Mouse (Mus musculus) CH12.LX (cell line): ENCODE measurements around the gene Sele. TPM values are rescaled to one million over a fixed set of nuclear protein-coding genes. Genes with fewer than 3 reads are reported as not detected.

Experiments
- DNase-seq: peaks from one replicate; pipeline ENCODE4 v3.0.0-alpha.2; 2013; ENCODE audit errors: extremely low read depth
- H3K27ac ChIP-seq: 2 replicates; pipeline ENCODE4 v1.5.1; 2012; ENCODE audit warnings: low read depth, mild to moderate bottlenecking, control low read depth, moderate library complexity; ENCODE audit not compliant: insufficient read depth
- H3K27me3 ChIP-seq: replicated peaks from 2 replicates; pipeline ENCODE3; 2012; ENCODE audit warnings: inconsistent platforms
- H3K36me3 ChIP-seq, 2 experiments: replicated peaks in 1 of 2; 2 replicates each; pipeline versions ENCODE3 to v1.6.1; 2012; ENCODE audit warnings: inconsistent platforms in 1 of 2, low read length in 1 of 2, mild to moderate bottlenecking in 1 of 2, mixed read lengths in 1 of 2, moderate library complexity in 1 of 2; ENCODE audit not compliant: control insufficient read depth in 1 of 2, insufficient read depth in 1 of 2
- H3K4me1 ChIP-seq, 2 experiments: 2 replicates each; pipeline ENCODE4 v1.6.1; 2012; ENCODE audit warnings: inconsistent platforms in 1 of 2, moderate library complexity in 1 of 2; ENCODE audit not compliant: insufficient read depth in 2 of 2, control insufficient read depth in 1 of 2
- H3K4me2 ChIP-seq: 2 replicates; pipeline ENCODE4 v1.6.1; 2012; ENCODE audit warnings: low read depth, mild to moderate bottlenecking, control low read depth; ENCODE audit not compliant: poor library complexity, insufficient read depth, severe bottlenecking
- H3K4me3 ChIP-seq, 3 experiments: fragments of 150-350 bp in 1 of 3; sonication (generic) in 1 of 3; replicated peaks in 1 of 3; 2 replicates each; pipeline versions ENCODE3 to v1.5.1; 2011 to 2012; ENCODE audit warnings: low read depth in 2 of 3, low read length in 2 of 3, mild to moderate bottlenecking in 2 of 3, moderate library complexity in 2 of 3, control low read depth in 1 of 3, improper control_type of control experiment in 1 of 3, inconsistent platforms in 1 of 3, mixed read lengths in 1 of 3; ENCODE audit not compliant: poor library complexity in 1 of 3
- H3K79me2 ChIP-seq: replicated peaks from 2 replicates; pipeline ENCODE4 v1.6.1; 2012; ENCODE audit warnings: mild to moderate bottlenecking, moderate library complexity; ENCODE audit not compliant: control insufficient read depth, poor library complexity, insufficient read depth, severe bottlenecking; ENCODE audit errors: extremely low read depth
- H3K9ac ChIP-seq: 2 replicates; pipeline ENCODE4 v1.6.1; 2012; ENCODE audit warnings: low read depth, mild to moderate bottlenecking, control low read depth, moderate library complexity; ENCODE audit not compliant: insufficient read depth
- H3K9me3 ChIP-seq: replicated peaks from 2 replicates; pipeline ENCODE3; 2012; ENCODE audit warnings: low read length, inconsistent platforms, mixed read lengths
- BHLHE40 ChIP-seq: IDR thresholded peaks from 2 replicates; pipeline ENCODE4 v1.6.1; 2011; ENCODE audit warnings: mild to moderate bottlenecking, low read depth, low read length, improper control_type of control experiment
- CHD1 ChIP-seq: IDR thresholded peaks from 2 replicates; pipeline ENCODE4 v1.6.1; 2012; ENCODE audit warnings: low read depth, low read length, improper control_type of control experiment, inconsistent platforms
- E2F4 ChIP-seq: IDR thresholded peaks from 2 replicates; pipeline ENCODE4 v1.6.1; 2011; ENCODE audit warnings: low read depth, low read length, improper control_type of control experiment; ENCODE audit not compliant: insufficient replicate concordance
- ETS1 ChIP-seq: conservative IDR thresholded peaks from 2 replicates; pipeline ENCODE4 v1.6.1; 2012; ENCODE audit warnings: low read depth, mild to moderate bottlenecking, inconsistent platforms, low read length, improper control_type of control experiment, moderate library complexity
- IRF4 ChIP-seq: IDR thresholded peaks from 2 replicates; pipeline ENCODE4 v1.6.1; 2014; ENCODE audit warnings: low read depth, mild to moderate bottlenecking, inconsistent platforms, low read length, improper control_type of control experiment
- JUN ChIP-seq: IDR thresholded peaks from 2 replicates; pipeline ENCODE4 v1.6.1; 2011; ENCODE audit warnings: low read depth, mild to moderate bottlenecking, low read length, improper control_type of control experiment, moderate library complexity; ENCODE audit not compliant: insufficient read depth
- JUND ChIP-seq: conservative IDR thresholded peaks from 2 replicates; pipeline ENCODE4 v1.6.1; 2011; ENCODE audit warnings: low read depth, low read length, improper control_type of control experiment
- KAT2A ChIP-seq: IDR thresholded peaks from 2 replicates; pipeline ENCODE4 v1.6.1; 2012; ENCODE audit warnings: low read length, improper control_type of control experiment, inconsistent platforms; ENCODE audit not compliant: insufficient replicate concordance
- MAFK ChIP-seq: IDR thresholded peaks from 2 replicates; pipeline ENCODE4 v1.6.1; 2011; ENCODE audit warnings: low read length, improper control_type of control experiment; ENCODE audit not compliant: insufficient replicate concordance
- MAX ChIP-seq: IDR thresholded peaks from 2 replicates; pipeline ENCODE4 v1.6.1; 2011; ENCODE audit warnings: low read length, improper control_type of control experiment
- MAZ ChIP-seq: IDR thresholded peaks from 2 replicates; pipeline ENCODE4 v1.6.1; 2012; ENCODE audit warnings: low read depth, mild to moderate bottlenecking, inconsistent platforms, low read length, improper control_type of control experiment, moderate library complexity
- MEF2A ChIP-seq: IDR thresholded peaks from 2 replicates; pipeline ENCODE4 v1.6.1; 2014; ENCODE audit warnings: low read depth, mild to moderate bottlenecking, inconsistent platforms, low read length, improper control_type of control experiment, borderline replicate concordance
- MXI1 ChIP-seq: IDR thresholded peaks from 2 replicates; pipeline ENCODE4 v1.6.1; 2011; ENCODE audit warnings: mild to moderate bottlenecking, low read depth, low read length, improper control_type of control experiment
- NELFE ChIP-seq: IDR thresholded peaks from 2 replicates; pipeline ENCODE4 v1.6.1; 2011; ENCODE audit warnings: low read depth, low read length, improper control_type of control experiment
- NRF1 ChIP-seq: IDR thresholded peaks from 2 replicates; pipeline ENCODE4 v1.6.1; 2014; ENCODE audit warnings: low read depth, mild to moderate bottlenecking, inconsistent platforms, low read length, improper control_type of control experiment, moderate library complexity
- PAX5 ChIP-seq: IDR thresholded peaks from 2 replicates; pipeline ENCODE4 v1.6.1; 2012; ENCODE audit warnings: low read length, inconsistent platforms, mixed read lengths
- POLR2A ChIP-seq: IDR thresholded peaks from 2 replicates; pipeline ENCODE4 v1.6.1; 2011; ENCODE audit warnings: low read depth, mild to moderate bottlenecking, improper control_type of control experiment, low read length
- POLR2AphosphoS2 ChIP-seq: IDR thresholded peaks from 2 replicates; pipeline ENCODE4 v1.6.1; 2011; ENCODE audit warnings: low read depth, low read length, improper control_type of control experiment
- RAD21 ChIP-seq: IDR thresholded peaks from 2 replicates; pipeline ENCODE4 v1.6.1; 2011; ENCODE audit warnings: low read depth, mild to moderate bottlenecking, low read length, improper control_type of control experiment, moderate library complexity
- RCOR1 ChIP-seq: conservative IDR thresholded peaks from 2 replicates; pipeline ENCODE4 v1.6.1; 2012; ENCODE audit warnings: low read depth, mild to moderate bottlenecking, inconsistent platforms, low read length, improper control_type of control experiment
- SIN3A ChIP-seq: IDR thresholded peaks from 2 replicates; pipeline ENCODE4 v1.6.1; 2012; ENCODE audit warnings: low read length, improper control_type of control experiment, inconsistent platforms
- SMC3 ChIP-seq: IDR thresholded peaks from 2 replicates; pipeline ENCODE4 v1.6.1; 2011; ENCODE audit warnings: low read depth, low read length, improper control_type of control experiment
- TCF12 ChIP-seq: IDR thresholded peaks from 2 replicates; pipeline ENCODE4 v1.6.1; 2014; ENCODE audit warnings: low read depth, mild to moderate bottlenecking, inconsistent platforms, low read length, improper control_type of control experiment
- USF2 ChIP-seq: conservative IDR thresholded peaks from 2 replicates; pipeline ENCODE4 v1.6.1; 2011; ENCODE audit warnings: low read depth, low read length, improper control_type of control experiment
- ZC3H11A ChIP-seq: IDR thresholded peaks from 2 replicates; pipeline ENCODE4 v1.6.1; 2012; ENCODE audit warnings: low read depth, mild to moderate bottlenecking, inconsistent platforms, low read length, improper control_type of control experiment
- ZMIZ1 ChIP-seq: IDR thresholded peaks from 2 replicates; pipeline ENCODE4 v1.6.1; 2012; ENCODE audit warnings: low read depth, mild to moderate bottlenecking, inconsistent platforms, low read length, improper control_type of control experiment
- ZNF384 ChIP-seq: IDR thresholded peaks from 2 replicates; pipeline ENCODE4 v1.6.1; 2012; ENCODE audit warnings: low read depth, low read length, improper control_type of control experiment, inconsistent platforms
- dilution Hi-C: fragments of 300-500 bp; cut with MboI; formaldehyde crosslinking; loops from 2 replicates; pipeline ENCODE4 v1.14.3; 2020; ENCODE audit warnings: low sequenced_read_pairs; ENCODE audit not compliant: extremely low pct_unique_long_range_greater_than_20kb, extremely low pct_ligation_motif_present
- in situ Hi-C: fragments of 300-500 bp; cut with MboI; formaldehyde crosslinking; loops from 3 replicates; pipeline ENCODE4 v1.14.3; 2019; ENCODE audit warnings: low sequenced_read_pairs, low pct_ligation_motif_present, low pct_unique_long_range_greater_than_20kb, mixed read lengths
- polyA plus RNA-seq: library from polyadenylated mRNA; unstranded; fragments of >175 nt; gene quantifications from 2 replicates; pipeline ENCODE4 v1.2.1, GENCODE M21; 2012; ENCODE audit warnings: low read depth; ENCODE audit not compliant: insufficient read length
- total RNA-seq, 2 experiments: library from RNA; depleted of rRNA; stranded (reverse); fragments of 300-350 nt in 1 of 2; fragments of >200 nt in 1 of 2; gene quantifications; 2 replicates each; pipeline ENCODE4 v1.2.3; 2012 to 2014

Gene Sele
- total and polyA plus RNA-seq, 3 experiments = not detected

DNA sequence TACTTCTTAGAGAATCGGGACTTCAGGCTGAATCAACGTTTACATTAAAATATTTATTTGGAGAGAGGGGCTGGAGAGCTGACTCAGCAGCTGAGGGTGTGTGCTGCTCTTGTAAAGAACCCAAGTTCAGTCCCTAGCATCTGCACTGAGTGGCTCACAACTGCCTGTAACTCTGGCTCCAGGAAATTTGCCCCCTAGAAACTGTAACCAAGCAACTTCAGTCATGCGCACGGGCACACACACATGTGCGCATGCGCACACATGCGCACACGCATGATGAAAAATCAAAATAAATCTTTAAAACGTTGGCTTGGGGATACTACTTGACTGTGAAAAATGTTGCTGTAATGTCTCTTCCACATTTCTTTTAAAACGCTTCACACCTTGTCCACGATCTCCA, 31.1 kb downstream of the Sele start:
- no peak overlapping the region for H3K4me2 ChIP-seq
- TF ChIP-seq SIN3A = no peak
- TF ChIP-seq E2F4 = no peak
- no peak for TF ChIP-seq NRF1
- no peak for TF ChIP-seq NELFE
- TF ChIP-seq MAX = no peak
- no peak for TF ChIP-seq KAT2A
- TF ChIP-seq MXI1 = no peak
- TF ChIP-seq SMC3 = no peak
- TF ChIP-seq JUN = no peak
- TF ChIP-seq RAD21 = no peak
- TF ChIP-seq POLR2A = no peak
- TF ChIP-seq PAX5 = no peak
- TF ChIP-seq CHD1 = no peak
- no peak for TF ChIP-seq BHLHE40
- no peak for TF ChIP-seq JUND
- no peak for TF ChIP-seq MAZ
- no peak for TF ChIP-seq RCOR1
- in situ Hi-C loops (no loop called here), dilution Hi-C loops (no loop called here)
- no peak for DNase-seq
- H3K4me3 ChIP-seq = no peak overlapping the region
- H3K4me1 ChIP-seq = peaks cover 4 to 90% of the 10 kb centered on the region in 2 experiments
- no peaks in the 10 kb centered on the region for H3K36me3 ChIP-seq
- H3K9ac ChIP-seq = no peak overlapping the region
- H3K79me2 ChIP-seq = no peaks in the 10 kb centered on the region
- no peak overlapping the region for H3K27ac ChIP-seq
- H3K27me3 ChIP-seq = no peaks in the 10 kb centered on the region
- no peaks in the 10 kb centered on the region for H3K9me3 ChIP-seq

DNA sequence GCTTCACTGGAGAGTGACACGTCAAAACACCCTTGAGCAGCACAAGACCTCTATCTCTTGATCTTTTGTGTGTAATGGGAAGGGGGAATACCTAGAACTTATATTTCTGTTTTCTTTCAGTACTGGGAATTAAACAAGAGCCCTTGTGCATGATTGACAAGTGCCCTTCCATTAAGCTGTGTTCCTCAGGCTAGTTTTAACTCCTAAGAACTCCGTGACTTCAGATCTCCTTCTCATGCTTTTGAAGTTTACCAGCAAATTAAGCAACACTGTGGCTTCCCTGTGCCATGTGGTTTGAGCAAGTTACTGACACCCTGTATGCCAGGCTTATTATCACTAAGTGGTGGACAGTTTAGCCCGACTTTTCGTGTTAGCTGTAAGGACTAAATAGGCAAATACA, 35.0 kb downstream of the Sele start:
- dilution Hi-C loops (no loop called here), in situ Hi-C loops (no loop called here)
- no peak for TF ChIP-seq ZNF384
- no peak for TF ChIP-seq MXI1
- no peak for TF ChIP-seq TCF12
- no peak for TF ChIP-seq ZMIZ1
- no peak for TF ChIP-seq MAFK
- no peak for TF ChIP-seq ETS1
- no peak for TF ChIP-seq PAX5
- TF ChIP-seq POLR2AphosphoS2 = no peak
- no peak for TF ChIP-seq USF2
- TF ChIP-seq ZC3H11A = no peak
- TF ChIP-seq KAT2A = no peak
- no peak for TF ChIP-seq IRF4
- no peak for TF ChIP-seq MAX
- TF ChIP-seq JUN = no peak
- no peak for TF ChIP-seq JUND
- no peak for TF ChIP-seq MEF2A
- no peak for TF ChIP-seq E2F4
- no peak for DNase-seq
- no peak overlapping the region for H3K27ac ChIP-seq
- H3K9me3 ChIP-seq = no peaks in the 10 kb centered on the region
- H3K4me2 ChIP-seq = no peak overlapping the region
- no peaks in the 10 kb centered on the region for H3K27me3 ChIP-seq
- peaks cover 4 to 50% of the 10 kb centered on the region in 2 experiments for H3K4me1 ChIP-seq
- H3K9ac ChIP-seq = no peak overlapping the region
- H3K4me3 ChIP-seq = no peak overlapping the region
- H3K79me2 ChIP-seq = no peaks in the 10 kb centered on the region
- H3K36me3 ChIP-seq = no peaks in the 10 kb centered on the region
